Mouse (Mus musculus): Measurements from ENCODE around the gene Mdga2.

Mdga2 gene

DNA sequence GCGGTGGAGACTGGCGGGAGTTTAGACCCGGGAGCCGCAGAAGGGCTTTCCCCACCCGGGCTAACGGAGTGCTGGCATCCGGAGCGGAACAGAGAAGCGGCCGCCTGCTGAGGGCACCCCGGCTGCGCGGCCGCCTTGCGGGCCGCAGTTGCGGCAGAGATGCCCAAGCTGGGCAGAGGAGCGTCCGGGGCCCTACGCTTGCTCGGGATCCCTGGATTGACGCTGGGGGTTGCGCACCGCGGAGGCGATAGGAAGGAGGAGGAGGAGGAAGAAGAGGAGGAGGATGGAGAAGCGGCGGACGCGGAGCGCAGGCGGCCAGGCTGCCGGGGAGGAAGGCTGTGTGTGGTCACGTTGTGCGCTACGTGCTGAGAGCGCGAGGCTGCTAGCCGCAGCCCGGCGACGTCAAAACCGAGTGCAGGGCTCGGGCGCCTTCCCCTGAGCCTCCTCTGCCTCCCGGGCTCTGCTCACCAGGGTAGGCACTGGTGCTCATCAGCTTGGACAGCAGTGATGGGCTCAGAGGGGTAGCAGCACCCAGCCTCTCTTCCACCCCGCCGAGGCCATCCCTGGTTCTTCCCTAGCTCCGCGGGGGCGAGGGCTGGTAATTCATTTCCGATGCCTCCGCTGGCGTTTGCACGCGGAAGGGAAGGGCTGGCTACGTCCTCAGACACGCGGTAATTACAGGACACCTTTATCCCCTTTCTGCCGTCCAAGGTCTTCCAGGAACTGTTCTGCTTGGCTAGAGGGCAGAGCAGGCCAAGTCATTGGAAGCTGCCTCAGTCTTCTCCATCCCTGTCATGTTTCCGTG is at the start of gene Mdga2:
Gene Mdga2 (minus strand): TSS at position 329 of the 805 bp plus-strand sequence.
- no peak for DNase-seq

DNA sequence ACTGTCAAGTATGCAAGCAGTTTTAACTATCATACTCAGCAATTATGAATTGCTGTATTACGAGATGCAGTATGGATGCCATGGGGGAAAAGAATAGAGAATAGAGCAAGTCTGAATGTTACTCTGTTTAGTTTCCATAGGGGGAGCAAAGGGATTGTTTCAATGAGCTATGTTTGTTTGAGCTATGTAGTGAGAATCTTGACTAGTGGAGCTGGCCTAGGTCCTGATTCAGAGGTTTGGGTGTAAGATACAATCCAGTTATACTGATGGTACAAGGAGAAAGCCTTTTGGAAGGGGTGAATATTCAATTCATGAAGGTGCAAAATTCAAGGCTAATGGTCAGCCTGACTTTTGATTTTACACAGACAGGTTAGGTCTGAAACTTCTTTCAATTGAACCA is 45.1 kb upstream of the Mdga2 start:
- DNase-seq: no peak

DNA sequence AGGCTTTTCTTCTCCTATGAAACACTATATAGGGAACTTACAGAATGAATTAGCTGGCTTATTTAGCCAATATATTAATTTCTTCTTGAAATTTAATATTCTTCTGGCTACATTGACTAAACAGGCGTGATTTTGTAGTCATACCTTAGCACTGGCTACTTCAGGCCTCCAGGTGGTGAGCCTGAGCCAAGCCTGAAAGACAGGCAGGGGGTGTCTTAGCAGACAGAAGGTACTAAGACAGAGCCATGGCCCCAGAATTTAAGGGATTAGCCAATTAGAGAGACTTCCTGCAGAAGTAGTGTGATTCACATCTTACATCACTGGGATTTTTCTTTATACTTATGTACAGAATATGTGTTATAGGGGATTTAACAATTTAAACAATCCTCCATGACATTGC is 1.2 kb upstream of the Mdga2 start:
- DNase-seq: no peak

DNA sequence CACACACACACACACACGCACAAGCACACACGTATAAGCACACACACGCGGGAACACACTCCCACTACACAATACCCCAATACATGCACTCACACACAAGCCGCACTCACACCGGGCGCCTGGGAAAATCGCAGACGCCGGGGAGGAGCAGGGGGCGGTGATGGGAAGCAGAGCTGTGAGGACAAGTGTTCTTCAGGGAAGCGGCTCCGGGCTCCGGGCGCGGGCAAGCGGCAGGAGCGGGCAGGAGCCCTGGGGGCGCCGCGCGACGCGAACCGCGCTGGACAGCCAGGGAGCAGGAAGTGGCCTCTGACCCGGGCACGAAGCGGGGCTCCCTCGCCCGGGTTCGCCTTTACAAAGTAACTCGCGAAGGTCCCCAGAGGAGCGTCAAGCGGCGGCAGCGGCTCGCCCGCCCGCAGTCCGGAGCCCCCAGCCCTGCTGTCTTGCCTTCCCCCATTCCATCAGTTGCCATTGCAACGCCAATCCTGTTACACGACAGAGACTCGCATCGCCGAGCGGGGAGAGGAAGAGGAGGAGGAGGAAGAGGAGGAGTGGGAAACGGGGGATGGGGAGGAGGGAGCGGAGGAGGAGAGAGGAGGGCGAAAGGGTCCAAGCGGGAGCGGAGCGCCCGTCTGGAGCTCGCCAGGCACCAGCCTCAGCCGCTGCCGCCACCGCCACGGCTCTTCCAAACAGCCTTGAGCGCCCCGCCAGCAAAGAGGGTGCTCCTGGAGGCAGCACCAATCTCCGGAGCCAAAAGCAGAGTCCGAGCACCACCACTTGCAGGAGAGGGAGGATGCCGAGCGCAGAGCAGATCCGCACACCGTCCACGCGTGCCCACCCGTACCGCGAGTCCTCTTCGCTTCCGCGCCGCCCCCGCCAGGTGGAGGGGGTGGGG is 774 bp downstream of the Mdga2 start:
- DNase-seq: no peak

DNA sequence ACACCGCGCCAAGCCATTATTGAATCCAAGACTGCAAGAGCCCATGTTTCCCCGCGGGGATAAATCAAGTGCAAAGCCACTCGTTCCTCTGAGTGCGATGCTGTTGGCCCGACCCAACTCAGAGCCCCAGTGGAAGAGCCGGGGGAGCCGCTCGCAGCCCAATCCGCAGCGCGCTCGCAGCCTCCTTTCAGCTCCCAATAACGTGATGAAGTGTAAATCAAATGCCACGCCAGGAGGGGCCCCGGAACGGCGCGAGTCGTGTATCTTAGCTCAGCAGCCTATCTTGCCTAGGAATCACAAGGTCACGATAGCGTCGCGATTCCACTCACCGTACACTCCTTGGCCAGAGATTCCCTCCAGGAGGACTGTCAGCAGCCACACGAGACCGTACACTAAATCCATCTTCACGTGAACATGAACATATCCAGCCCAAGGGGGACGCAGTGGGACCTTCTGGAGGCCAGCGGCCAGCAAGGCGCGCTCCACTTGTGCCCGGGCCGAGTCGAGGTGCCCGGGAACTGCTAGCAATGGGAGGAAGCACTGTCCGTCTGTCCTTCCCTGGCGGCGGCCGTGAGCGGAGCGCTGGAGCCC is 1.6 kb downstream of the Mdga2 start:
- no peak for DNase-seq

DNA sequence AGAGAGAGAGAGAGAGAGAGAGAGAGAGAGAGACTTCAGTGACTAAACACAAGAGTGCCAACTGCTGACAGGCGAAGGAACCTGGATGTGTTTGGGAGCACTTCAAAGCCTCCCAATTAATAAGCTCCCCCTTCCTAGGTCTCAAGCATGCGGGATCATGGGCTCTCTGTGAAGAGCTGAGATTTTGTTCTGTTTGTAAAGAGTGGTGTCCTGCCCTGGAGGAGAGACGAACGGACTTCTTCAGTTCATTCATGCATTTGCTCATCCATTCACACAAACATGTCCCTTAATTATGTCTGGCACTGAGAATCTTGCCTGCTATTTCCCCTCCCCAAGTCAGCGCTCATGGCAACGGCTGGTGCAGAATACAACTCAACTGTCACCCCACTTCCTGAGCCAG is 2.3 kb downstream of the Mdga2 start:
- DNase-seq: no peak

DNA sequence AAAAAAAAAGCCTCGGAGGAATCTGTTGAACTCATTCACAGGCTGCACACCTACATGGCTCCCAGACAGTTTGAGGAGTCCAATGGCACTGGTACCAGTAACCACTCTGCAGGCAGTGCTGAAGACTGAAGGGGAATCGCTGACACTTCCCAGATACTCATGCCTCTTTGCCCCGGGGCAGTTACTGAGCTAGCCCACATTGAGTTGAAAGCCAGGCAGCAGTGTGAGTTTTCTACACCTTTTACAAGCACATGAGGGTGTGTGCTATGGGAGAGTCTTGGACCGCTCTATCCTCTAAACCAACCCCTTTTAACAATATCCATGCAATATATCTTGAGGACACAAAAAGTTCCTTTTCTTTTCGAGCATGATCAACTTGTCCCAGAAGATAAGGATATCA is 2.8 kb downstream of the Mdga2 start:
- DNase-seq: no peak

DNA sequence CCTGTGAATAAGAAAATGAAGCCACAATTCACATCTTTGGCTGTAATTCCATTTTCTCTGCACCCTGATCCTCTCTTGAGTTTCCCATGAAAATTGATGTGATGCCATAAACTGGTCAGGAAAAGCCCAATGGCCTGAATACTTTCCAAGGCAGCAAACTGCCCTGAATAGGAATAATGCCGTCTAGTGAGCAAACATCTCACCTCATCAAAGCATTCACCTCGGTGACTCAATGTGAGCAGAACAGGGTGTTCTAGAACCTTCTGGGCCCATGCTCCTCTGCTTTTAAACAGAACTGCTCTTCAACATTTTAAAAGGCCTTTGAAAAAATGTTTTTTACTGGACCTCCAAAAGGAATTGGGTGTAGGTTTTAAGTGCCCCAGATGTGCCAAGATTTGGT is 9.5 kb downstream of the Mdga2 start:
- no peak for DNase-seq

DNA sequence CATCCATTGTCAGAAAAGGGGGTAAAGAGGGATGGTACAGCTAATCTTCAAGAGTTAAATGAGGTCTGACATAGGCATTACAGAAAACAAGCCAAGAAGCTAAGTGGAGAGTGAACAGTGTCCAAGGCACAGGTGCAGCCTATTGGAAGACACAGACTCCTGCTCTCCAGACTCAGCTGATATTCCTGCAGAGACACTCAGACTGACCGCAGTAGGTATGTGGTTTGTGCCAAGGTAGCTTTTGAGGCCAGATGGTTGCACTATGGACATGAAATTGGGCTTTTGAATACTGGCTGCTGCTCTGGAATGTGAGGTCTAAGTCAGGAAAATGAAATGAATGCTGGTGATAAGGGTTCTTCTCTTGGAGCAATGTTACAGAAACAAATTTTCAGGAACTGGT is 44.2 kb downstream of the Mdga2 start:
- DNase-seq: no peak

DNA sequence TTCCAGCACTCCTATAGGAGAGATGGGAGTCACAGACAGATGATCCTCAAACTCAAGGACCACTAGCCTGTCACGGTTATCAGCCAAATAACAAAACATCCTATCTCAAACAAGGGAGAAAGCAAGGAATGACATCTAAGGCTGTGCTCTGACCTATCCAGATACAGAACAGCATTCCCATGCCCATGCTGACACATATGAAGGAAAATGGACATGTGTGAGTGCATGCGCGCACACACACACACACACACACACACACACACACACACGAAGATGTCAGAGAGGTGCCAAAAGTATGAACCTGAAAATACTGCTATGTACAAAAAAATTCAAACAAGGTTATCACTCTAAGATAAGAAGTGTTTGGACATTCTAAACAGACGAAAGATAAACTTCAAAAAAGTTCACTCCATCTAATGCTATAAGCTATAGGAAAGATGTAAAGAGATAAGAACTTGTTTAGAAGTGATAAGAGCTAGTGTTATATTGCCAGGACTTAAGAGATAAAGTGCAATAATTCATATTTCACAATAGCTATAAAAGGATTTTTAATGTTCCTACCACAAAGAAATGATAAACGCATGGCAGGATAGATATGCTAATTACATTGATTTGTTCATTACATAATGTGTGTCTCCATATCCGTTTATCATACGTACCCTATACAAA is 65.6 kb downstream of the Mdga2 start:
- no peak for DNase-seq

DNA sequence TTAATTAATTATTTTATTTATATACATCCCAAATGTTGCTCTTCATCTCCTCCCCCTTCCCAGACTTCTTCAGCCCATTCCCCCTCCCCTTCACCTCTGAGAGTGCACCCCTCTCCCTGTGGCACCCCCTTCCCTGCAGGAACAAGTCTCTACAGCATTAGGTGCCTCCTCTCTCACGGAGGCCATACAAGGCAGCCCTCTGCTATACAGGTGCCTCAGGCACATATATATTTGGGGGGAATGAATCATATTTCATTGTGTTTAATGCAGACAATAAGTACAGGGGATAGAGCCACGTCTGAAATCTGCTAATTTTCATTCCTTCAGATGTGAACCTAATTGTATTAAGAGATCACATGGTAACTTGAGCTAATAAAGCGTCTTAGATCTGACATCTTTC is 69.3 kb downstream of the Mdga2 start:
- DNase-seq: no peak

DNA sequence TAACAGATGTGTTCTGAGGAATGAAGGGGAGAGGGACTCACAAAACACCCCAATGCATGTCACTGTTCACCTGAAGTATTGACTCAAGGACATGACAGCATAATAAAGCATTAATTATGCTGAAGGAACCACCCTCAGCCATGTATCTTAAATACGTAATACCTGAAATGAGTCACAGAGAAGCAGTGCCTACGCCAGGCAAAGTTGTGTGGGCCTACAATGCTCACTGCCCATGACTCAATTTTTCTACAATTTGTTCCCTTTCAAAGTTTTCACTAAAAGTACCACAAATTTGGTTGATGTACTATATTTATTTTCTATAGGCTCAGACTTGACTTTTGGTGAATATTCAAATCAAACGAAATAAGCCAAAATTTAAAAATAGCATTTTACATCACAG is 80.7 kb downstream of the Mdga2 start:
- DNase-seq: no peak

DNA sequence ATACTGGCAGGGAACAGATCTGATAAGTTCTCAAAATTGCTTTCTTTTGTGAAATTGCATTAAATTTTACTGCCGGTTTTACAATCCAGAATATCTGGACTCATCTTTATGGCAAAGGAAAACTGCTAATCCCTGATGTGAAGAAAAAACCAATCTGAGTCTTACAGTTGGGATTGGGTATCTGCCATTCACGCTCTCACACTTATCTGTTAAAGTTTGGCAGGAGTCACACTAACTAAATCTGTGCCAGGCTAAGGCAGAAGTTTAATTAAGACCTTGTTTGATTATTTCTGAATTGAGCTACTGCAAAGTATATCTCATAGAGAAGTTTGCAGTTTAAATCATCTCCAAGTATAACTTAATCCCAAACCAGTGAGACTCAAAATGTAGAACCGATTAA is 82.2 kb downstream of the Mdga2 start:
- no peak for DNase-seq

DNA sequence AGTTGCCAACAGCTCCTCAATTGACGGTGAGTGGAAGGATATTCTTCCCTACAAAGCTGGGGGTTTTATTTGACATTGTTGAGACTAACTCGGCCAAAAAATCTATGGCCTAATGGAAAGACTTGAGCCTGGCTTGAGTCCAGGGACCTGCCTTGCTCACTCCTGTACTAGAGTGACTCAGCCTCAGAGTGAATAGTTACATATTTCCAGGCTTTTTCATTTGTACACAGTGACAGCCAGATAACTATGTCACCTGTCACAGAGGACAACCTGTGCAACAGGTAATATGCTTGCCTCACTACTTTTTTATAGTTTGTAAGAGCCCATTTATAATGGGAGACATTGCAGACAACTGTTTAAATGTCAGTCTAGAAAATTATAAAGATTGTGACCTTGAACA is 94.9 kb downstream of the Mdga2 start:
- DNase-seq: no peak

DNA sequence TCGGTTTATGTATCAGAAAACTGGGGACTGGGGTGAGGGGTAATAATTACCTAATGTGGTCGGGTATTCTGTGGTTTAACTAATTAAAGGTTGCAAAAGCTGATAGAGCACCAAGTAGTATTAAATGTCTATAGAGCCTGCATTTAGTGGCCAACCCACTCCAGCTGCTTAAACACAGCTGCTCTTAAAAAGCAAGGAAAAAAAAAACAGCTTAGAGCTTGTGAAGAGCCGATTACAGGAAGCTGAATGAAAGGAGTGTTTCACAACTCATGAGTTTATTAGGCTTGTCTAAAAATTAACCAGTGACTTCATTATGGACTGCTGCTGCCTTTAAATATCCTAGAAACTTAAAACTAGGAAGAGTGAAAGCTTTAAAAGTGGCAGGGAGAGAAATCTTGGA is 98.5 kb downstream of the Mdga2 start:
- DNase-seq: no peak

DNA sequence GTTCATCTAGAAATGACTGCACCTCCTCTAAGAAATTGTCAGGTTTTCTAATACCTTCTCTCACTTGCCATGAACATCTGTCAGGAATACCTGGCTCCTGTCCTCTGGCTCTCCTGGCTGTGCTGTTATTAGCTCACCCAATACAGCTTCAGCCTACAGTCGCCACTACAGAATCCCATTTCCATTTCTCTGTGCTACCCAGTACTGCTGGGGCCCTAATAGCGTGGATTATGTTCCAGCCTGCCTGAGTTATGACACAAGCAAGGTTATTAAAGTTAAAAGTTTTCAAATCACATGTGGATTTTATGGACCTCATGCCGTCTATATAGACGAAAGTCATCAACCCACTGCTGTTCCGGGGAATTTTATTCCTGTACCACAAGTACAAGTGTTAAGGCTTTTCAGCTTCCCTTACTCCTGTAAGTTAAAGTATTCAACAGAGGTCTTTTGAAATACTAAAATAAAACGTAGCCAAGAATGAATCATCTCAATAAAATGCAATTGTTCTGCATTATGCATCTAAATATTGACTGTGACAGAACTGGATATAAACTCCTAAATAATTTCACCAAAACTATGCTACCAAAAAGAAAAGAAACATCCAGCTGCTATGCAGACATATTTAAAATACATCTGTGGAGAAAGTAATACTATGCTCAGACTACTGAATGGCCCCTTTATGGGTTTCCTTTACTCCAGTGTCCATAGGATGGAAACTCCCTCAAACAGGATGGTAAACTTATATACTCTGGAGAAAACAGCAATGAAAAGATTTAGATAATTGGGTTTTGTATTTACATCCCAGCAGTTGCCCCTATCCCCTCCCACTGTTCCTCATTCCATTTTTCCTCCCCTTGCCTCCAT is 103.5 kb downstream of the Mdga2 start:
- no peak for DNase-seq

DNA sequence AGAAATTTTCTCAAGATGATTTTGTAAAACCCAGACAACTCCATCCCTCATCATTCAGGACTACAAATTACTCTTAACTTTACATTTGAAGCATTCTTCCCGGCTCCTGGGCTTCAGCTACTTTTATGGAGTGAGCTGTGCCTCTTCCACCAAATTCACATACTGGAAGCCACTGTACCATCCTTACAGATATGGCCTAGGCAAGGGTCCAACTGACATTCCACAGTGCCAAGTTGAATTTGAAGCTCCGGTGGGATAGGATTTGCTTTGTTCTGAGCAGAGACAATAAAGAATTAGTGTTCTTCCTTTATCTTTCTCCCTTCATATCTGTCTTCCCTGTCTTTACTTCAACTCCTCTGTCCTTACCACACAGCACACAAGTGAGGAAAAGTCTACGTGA is 118.2 kb downstream of the Mdga2 start:
- DNase-seq: no peak

DNA sequence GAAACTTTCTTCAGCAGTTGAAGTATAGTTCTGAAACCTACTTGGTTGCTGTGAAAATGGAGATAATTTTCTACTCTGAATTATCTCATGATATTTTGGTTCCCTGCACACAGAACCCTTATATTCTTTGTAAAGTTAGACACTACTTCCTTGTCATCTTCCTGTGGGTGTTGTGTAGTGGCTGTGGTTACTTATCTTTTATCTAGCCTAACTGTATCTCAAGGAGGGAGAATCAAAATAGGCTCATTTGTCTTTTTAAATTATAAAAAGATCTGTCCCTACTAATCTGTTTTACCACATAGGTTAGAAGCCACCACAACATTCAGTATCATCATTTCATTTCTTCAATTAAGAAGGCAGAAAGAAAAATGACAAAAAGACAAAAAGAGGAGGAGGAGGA is 127.9 kb downstream of the Mdga2 start:
- no peak for DNase-seq

DNA sequence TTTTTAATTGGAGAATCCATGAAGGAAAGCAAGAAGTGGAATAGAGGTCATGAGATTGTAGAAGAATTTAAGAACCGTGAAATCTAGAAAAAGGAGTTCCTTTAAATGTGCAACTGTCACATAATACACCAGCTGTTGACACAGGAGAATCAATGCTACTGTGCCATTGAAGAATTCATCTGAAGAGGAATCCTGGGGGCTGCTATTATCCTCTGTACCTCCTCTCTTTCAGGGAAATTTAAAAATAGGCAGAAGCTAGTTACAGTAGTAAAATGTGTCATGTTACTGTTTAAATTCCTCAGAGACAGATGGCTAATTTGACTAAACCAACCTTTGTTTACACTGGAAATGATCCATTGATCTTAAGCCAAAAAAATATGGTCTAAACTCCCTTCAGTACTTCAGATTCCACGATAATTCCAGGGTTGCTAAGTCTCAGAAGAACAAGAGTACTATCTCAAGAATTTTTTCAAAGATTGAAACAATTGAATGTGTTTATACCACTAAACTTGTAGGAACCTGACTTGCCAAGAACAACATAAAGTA is 131.9 kb downstream of the Mdga2 start:
- DNase-seq: no peak

DNA sequence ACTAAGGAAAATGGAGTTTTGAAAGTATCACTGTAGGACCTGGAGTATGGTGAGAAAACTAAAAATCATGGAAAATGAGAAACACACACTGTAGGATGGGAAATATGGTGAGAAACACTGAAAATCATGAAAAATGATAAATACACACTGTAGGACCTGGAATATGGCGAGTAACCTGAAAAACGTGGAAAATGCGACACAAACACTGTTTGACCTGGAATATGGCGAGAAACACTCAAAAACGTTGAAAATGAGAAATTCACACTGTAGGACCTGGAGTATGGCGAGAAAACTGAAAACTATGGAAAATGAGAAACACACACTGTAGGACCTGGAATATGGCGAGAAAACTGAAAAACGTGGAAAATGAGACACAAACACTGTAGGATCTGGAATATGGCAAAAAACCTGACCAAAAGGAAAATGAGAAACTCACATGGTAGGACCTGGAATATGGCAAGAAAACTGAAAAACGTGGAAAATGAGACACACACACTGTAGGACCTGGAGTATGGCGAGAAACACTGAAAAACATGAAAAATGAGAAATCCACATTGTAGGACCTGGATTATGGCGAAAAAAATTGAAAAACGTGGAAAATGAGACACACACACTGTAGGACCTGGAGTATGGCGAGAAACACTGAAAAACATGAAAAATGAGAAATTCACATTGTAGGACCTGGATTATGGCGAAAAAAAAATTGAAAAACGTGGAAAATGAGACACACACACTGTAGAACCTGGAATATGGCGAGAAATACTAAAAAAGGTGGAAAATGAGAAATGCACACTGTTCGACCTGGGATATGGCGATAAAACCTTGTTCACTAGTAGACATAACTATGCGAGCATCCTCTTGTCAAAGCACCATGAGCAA is 163.0 kb downstream of the Mdga2 start:
- DNase-seq: no peak

DNA sequence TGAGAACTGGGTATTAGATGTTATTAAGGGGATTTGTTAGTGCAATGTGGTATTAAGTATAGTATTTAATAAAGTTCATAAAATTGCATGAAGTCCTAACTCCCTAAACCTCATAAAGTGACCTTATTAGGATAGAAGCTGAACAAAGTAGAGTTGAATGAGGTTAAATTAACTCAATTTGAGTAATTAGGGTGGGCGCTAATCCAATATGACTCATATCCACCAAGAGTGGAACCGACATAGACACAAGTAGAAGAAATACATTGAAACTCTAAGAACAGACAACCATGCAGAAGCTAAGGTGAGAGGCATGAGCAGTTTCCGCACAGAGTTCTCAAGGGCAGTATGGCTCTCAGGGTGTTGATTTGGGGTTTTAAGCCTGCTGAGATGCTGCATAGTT is 165.7 kb downstream of the Mdga2 start:
- DNase-seq: no peak
